Mouse (Mus musculus) heart, postnatal 0 days (tissue): ENCODE data around the gene Atp10a.

Source experiments
- CTCF ChIP-seq: IDR thresholded peaks from 2 replicates; pipeline ENCODE4 v1.5.1; 2016; ENCODE audit warnings: antibody characterized with exemption, control low read depth, low read depth
- EP300 ChIP-seq: IDR thresholded peaks from 2 replicates; pipeline ENCODE4 v1.6.1; 2016; ENCODE audit warnings: antibody characterized with exemption, low read depth

DNA sequence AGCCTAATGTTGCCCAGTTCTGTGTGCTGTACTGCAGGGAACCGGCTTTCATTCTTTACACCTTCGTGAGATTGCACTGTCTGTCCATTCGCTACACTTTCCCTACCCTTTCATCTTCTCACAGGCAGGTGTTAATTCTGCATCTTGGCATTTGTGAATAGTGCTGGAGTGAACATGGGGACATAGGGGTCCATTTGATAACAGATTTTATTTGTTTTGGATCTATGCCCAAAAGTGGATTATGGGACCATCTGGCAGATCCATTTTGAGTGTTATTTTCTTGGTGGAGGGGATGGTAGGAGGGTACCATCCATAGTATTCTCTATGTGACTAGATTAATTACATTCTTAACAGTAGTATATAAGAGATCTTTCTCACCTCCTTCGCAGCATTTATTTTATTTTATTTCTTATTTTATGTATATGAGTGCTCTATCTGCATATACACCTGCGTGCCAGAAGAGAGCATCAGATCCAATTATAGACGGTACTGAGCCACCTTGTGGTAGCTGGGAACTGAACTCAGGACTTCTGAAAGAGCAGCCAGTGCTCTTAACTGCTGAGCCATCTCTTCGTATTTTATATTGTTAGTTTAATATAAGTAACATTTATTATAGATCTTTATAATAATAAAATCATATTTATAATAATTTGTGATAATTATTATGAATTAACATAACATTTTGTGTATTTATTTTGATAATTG lies 42.9 kb downstream of the Atp10a start:
- TF ChIP-seq CTCF = no peak
- TF ChIP-seq EP300 = no peak
